Mouse (Mus musculus): Measurements from ENCODE around the gene Myt1l. TPM values are rescaled to one million over a fixed set of nuclear protein-coding genes. Genes with fewer than 3 reads are reported as not detected.

Myt1l gene
- polyA plus RNA-seq, 1 experiment: not detected

DNA sequence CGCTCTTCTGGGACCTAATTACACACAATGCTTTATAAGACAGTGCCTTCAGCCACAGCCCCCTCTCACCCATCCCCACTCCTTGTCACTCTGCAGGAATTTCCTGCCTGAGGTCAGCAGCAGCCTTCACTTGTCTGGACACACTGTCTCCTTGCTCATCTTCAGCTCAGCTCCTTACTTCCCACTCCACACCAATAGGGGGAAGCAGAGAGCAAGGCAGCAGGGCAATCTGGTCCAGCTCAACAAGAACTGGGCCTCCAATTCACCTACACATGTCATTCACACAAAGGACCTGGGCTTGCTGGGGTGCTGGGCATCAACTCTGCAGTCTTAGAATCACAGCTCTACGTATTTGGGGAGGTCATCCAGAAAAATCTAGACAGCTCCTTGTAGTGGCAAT, 33.0 kb downstream of the Myt1l start:
- DNase-seq: no peak
- H3K4me3 ChIP-seq (ENCODE audit: insufficient read depth, low read depth, low read length): no peak overlapping the region
- no peaks in the 10 kb centered on the region for H3K36me3 ChIP-seq (ENCODE audit: control insufficient read depth, insufficient read depth, low read length)
- no peaks in the 10 kb centered on the region for H3K27me3 ChIP-seq (replicated peaks; ENCODE audit: control insufficient read depth, insufficient read depth, low read length)
- H3K4me1 ChIP-seq (ENCODE audit: control insufficient read depth, insufficient read depth, low read length): no peaks in the 10 kb centered on the region
- WGBS: 88% methylated on average over 2 of the region's 2 CpGs
- H3K27ac ChIP-seq (ENCODE audit: insufficient read depth, low read depth, low read length): no peak overlapping the region
- TF ChIP-seq CTCF (conservative IDR thresholded peaks at IDR 0.05; ENCODE audit: insufficient read depth, insufficient read length, low read depth, low read length) (no peak), POLR2A (IDR thresholded peaks at IDR 0.05; ENCODE audit: low read depth, low read length) (no peak)

DNA sequence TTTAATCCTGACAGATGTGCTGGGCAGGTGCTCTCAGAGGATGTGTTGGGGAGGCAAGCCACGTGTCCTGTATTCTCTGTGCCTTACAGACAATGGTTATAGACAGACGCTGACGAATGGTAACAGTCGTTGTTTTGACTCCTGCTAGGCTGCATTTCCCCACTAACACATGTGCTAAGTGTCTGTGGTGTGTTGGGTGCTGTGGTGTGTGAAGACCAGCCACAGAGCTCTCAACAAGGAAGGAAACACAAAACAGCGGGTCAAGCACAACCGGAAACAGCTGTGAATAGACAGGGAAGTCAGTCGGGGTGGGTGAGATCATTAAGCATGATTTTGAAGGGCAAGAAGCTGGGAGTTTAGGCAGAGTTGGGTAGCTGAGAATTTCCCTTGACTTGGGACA, 41.1 kb downstream of the Myt1l start:
- no peaks in the 10 kb centered on the region for H3K4me1 ChIP-seq (ENCODE audit: control insufficient read depth, insufficient read depth, low read length)
- no peaks in the 10 kb centered on the region for H3K36me3 ChIP-seq (ENCODE audit: control insufficient read depth, insufficient read depth, low read length)
- H3K27ac ChIP-seq (ENCODE audit: insufficient read depth, low read depth, low read length): no peak overlapping the region
- DNase-seq: no peak
- no peak overlapping the region for H3K4me3 ChIP-seq (ENCODE audit: insufficient read depth, low read depth, low read length)
- no peaks in the 10 kb centered on the region for H3K27me3 ChIP-seq (replicated peaks; ENCODE audit: control insufficient read depth, insufficient read depth, low read length)
- no peak for TF ChIP-seq CTCF (conservative IDR thresholded peaks at IDR 0.05; ENCODE audit: insufficient read depth, insufficient read length, low read depth, low read length)
- no peak for TF ChIP-seq POLR2A (IDR thresholded peaks at IDR 0.05; ENCODE audit: low read depth, low read length)
- WGBS: 62% methylated on average over 7 of the region's 7 CpGs

DNA sequence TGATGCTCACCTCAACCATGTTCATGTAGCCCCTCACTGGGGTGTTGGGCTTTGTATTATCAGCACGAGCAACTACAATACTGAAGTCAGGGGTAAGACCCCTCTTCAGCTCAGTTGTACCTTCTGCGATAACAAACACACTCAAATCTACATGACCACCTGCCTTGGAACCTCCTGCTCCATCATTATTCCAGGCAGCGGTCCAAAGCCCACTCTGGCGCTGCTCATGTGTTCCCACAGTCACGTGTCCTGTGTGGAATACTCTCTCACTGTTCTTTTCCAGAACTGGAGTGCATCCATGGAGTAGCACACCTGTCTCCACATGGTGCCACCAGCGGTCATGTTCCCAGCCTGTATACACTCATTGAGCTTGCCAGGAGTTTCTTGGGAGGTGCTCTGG, 42.2 kb downstream of the Myt1l start:
- Histone ChIP-seq H3K27me3 (replicated peaks; ENCODE audit: control insufficient read depth, insufficient read depth, low read length) (no peaks in the 10 kb centered on the region), H3K27ac (ENCODE audit: insufficient read depth, low read depth, low read length) (no peak overlapping the region), H3K4me3 (ENCODE audit: insufficient read depth, low read depth, low read length) (no peak overlapping the region), H3K4me1 (ENCODE audit: control insufficient read depth, insufficient read depth, low read length) (no peaks in the 10 kb centered on the region), H3K36me3 (ENCODE audit: control insufficient read depth, insufficient read depth, low read length) (no peaks in the 10 kb centered on the region)
- 88% methylated on average over 6 of the region's 6 CpGs for WGBS
- no peak for TF ChIP-seq CTCF (conservative IDR thresholded peaks at IDR 0.05; ENCODE audit: insufficient read depth, insufficient read length, low read depth, low read length)
- TF ChIP-seq POLR2A (IDR thresholded peaks at IDR 0.05; ENCODE audit: low read depth, low read length): no peak
- DNase-seq: no peak

DNA sequence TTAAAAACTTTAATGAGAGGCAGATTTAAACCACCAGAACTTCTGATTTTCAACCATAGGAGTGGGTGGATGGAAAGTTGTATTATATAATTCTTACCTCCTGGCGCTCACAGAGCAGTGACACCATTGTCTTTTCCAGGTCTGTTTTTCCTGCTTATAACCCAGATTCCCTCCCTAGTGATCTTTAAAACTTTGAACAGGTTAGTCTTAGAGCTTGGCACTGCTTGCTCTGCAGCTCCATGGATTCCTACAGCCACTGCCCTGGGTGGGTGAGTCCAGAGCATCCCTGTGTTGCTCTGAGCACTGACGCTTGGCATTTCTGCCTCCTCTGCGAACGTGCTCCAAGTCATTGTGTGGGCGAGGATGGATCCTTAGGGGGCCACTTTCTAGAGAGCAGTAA, 43.4 kb downstream of the Myt1l start:
- H3K4me1 ChIP-seq (ENCODE audit: control insufficient read depth, insufficient read depth, low read length): no peaks in the 10 kb centered on the region
- WGBS: 85% methylated on average over 5 of the region's 5 CpGs
- H3K27ac ChIP-seq (ENCODE audit: insufficient read depth, low read depth, low read length): no peak overlapping the region
- DNase-seq: no peak
- H3K4me3 ChIP-seq (ENCODE audit: insufficient read depth, low read depth, low read length): no peak overlapping the region
- no peaks in the 10 kb centered on the region for H3K27me3 ChIP-seq (replicated peaks; ENCODE audit: control insufficient read depth, insufficient read depth, low read length)
- TF ChIP-seq POLR2A (IDR thresholded peaks at IDR 0.05; ENCODE audit: low read depth, low read length): no peak
- no peak for TF ChIP-seq CTCF (conservative IDR thresholded peaks at IDR 0.05; ENCODE audit: insufficient read depth, insufficient read length, low read depth, low read length)
- H3K36me3 ChIP-seq (ENCODE audit: control insufficient read depth, insufficient read depth, low read length): no peaks in the 10 kb centered on the region

DNA sequence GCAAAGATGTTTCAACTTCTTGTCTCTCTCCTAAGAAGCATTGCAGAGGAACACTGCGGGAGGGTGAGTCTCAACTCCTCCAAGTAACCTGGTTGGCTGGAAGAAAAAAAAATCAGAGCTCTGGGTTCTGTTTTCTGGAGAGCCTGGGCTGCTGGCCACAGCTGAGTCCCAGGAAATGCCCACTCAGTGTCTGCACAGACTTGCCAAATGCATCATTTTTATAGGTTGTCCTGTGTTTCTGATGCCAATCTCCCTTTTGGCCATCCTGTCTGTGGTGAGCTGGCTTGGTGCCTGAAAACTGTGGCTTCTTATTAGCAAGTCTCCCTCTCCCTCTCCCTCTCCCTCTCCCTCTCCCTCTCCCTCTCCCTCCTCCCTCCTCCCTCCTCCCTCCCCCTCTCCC, 65.6 kb downstream of the Myt1l start:
- TF ChIP-seq CTCF (conservative IDR thresholded peaks at IDR 0.05; ENCODE audit: insufficient read depth, insufficient read length, low read depth, low read length): no peak
- no peak for TF ChIP-seq POLR2A (IDR thresholded peaks at IDR 0.05; ENCODE audit: low read depth, low read length)
- Histone ChIP-seq H3K4me3 (ENCODE audit: insufficient read depth, low read depth, low read length) (no peak overlapping the region), H3K36me3 (ENCODE audit: control insufficient read depth, insufficient read depth, low read length) (no peaks in the 10 kb centered on the region), H3K4me1 (ENCODE audit: control insufficient read depth, insufficient read depth, low read length) (no peaks in the 10 kb centered on the region), H3K27ac (ENCODE audit: insufficient read depth, low read depth, low read length) (no peak overlapping the region), H3K27me3 (replicated peaks; ENCODE audit: control insufficient read depth, insufficient read depth, low read length) (no peaks in the 10 kb centered on the region)
- WGBS: 75% methylated on average over 1 of the region's 1 CpGs
- DNase-seq: no peak

DNA sequence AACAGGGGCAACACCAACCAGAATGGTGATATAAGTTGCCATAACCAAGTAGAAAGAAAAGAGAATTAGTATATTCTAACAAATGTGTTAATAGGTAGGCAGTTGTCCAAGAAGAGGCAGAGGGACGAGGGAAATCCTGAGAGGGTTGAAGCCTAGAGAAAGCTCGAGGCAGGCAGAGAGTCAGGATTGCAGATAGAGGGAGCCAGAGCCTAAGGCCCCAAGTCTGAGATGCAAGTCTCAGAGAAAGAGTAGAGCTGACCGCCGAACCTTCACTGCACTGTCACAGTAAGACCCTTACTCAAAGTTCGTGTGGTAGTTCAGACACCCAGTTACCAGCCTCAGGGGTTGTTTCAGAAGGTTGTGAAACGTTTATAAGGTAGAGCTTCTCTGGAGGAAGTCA, 71.7 kb downstream of the Myt1l start:
- H3K27ac ChIP-seq (ENCODE audit: insufficient read depth, low read depth, low read length): no peak overlapping the region
- H3K27me3 ChIP-seq (replicated peaks; ENCODE audit: control insufficient read depth, insufficient read depth, low read length): no peaks in the 10 kb centered on the region
- no peaks in the 10 kb centered on the region for H3K36me3 ChIP-seq (ENCODE audit: control insufficient read depth, insufficient read depth, low read length)
- WGBS: 53% methylated on average over 6 of the region's 6 CpGs
- no peak overlapping the region for H3K4me3 ChIP-seq (ENCODE audit: insufficient read depth, low read depth, low read length)
- TF ChIP-seq POLR2A (IDR thresholded peaks at IDR 0.05; ENCODE audit: low read depth, low read length) (no peak), CTCF (conservative IDR thresholded peaks at IDR 0.05; ENCODE audit: insufficient read depth, insufficient read length, low read depth, low read length) (no peak)
- no peak for DNase-seq
- no peaks in the 10 kb centered on the region for H3K4me1 ChIP-seq (ENCODE audit: control insufficient read depth, insufficient read depth, low read length)

DNA sequence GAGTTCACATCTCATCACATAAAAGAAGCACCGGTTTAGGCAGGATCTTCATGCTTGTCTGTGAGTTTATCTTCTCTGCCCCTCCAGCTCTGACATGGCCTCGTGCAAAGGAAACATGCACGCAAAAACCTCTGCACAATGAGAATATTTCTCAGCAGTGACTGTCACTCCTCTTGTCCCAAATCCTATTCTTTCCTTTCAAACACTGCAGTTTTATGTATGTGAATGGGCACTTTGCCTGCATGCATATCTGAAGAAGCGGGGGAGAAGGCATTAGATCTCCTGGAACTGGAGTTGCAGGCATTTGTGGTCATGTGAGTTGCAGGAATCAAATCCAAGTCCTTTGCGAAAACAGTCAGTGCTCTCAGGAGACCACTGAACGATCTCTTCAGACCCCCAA, 73.0 kb downstream of the Myt1l start:
- Histone ChIP-seq H3K4me3 (ENCODE audit: insufficient read depth, low read depth, low read length) (no peak overlapping the region), H3K27ac (ENCODE audit: insufficient read depth, low read depth, low read length) (no peak overlapping the region), H3K27me3 (replicated peaks; ENCODE audit: control insufficient read depth, insufficient read depth, low read length) (no peaks in the 10 kb centered on the region), H3K4me1 (ENCODE audit: control insufficient read depth, insufficient read depth, low read length) (no peaks in the 10 kb centered on the region), H3K36me3 (ENCODE audit: control insufficient read depth, insufficient read depth, low read length) (no peaks in the 10 kb centered on the region)
- DNase-seq: no peak
- TF ChIP-seq POLR2A (IDR thresholded peaks at IDR 0.05; ENCODE audit: low read depth, low read length) (no peak), CTCF (conservative IDR thresholded peaks at IDR 0.05; ENCODE audit: insufficient read depth, insufficient read length, low read depth, low read length) (no peak)
- WGBS: 80% methylated on average over 6 of the region's 6 CpGs

DNA sequence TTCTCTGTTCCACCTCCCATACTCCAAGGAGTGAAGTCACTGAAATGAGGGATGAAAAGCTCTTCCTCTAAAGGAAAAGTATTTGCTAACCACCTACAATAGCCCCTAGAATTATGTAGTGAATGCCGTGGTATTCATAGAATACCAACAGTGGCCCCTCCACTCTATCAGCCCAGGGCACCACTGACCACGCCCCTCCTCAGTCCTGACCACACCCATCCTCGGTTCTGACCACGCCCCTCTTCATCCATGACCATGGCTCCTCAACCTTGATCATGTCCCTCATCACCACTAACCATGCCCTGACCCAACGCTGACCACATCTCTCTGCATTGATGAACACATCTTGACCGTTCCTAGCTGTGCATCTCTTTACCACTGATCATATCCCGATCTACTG, 76.5 kb downstream of the Myt1l start:
- H3K4me3 ChIP-seq (ENCODE audit: insufficient read depth, low read depth, low read length): no peak overlapping the region
- no peaks in the 10 kb centered on the region for H3K27me3 ChIP-seq (replicated peaks; ENCODE audit: control insufficient read depth, insufficient read depth, low read length)
- no peak for TF ChIP-seq CTCF (conservative IDR thresholded peaks at IDR 0.05; ENCODE audit: insufficient read depth, insufficient read length, low read depth, low read length)
- TF ChIP-seq POLR2A (IDR thresholded peaks at IDR 0.05; ENCODE audit: low read depth, low read length): no peak
- no peak overlapping the region for H3K27ac ChIP-seq (ENCODE audit: insufficient read depth, low read depth, low read length)
- no peak for DNase-seq
- no peaks in the 10 kb centered on the region for H3K36me3 ChIP-seq (ENCODE audit: control insufficient read depth, insufficient read depth, low read length)
- 83% methylated on average over 7 of the region's 7 CpGs for WGBS
- H3K4me1 ChIP-seq (ENCODE audit: control insufficient read depth, insufficient read depth, low read length): no peaks in the 10 kb centered on the region

Measured in kidney, adult 2 months (tissue).